Mouse (Mus musculus): Measurements from ENCODE around the gene Pcdh7. TPM values are rescaled to one million over a fixed set of nuclear protein-coding genes. Genes with fewer than 3 reads are reported as not detected.

Gene Pcdh7
- polyA plus RNA-seq, 1 experiment from 2014 or later, result 3.8 TPM

- no peak for ATAC-seq
- no peak overlapping the region for H3K9ac ChIP-seq (ENCODE audit: low read depth, low read length)
- H3K9me3 ChIP-seq (ENCODE audit: control insufficient read depth, low read length), result no peaks in the 10 kb centered on the region
- H3K36me3 ChIP-seq (ENCODE audit: control insufficient read depth, insufficient read depth, low read length), result no peaks in the 10 kb centered on the region
- H3K4me1 ChIP-seq (ENCODE audit: control insufficient read depth, insufficient read depth, low read length), result no peaks in the 10 kb centered on the region
- no peak overlapping the region for H3K27ac ChIP-seq (ENCODE audit: low read length)
- 22% methylated on average over 6 of the region's 6 CpGs for WGBS
- no peaks in the 10 kb centered on the region for H3K27me3 ChIP-seq (replicated peaks; ENCODE audit: control insufficient read depth, insufficient read depth, low read length)
- no peak overlapping the region for H3K4me2 ChIP-seq (ENCODE audit: low read depth, low read length)
- H3K4me3 ChIP-seq (ENCODE audit: low read length), result no peak overlapping the region
Observed at GRCm38 (mm10) chr5:57742924-57743323, 25.2 kb downstream of the Pcdh7 start.

GRCm38 (mm10) chr5:57743956-57744661, 26.3 kb downstream of the Pcdh7 start:
- Histone ChIP-seq H3K27ac (ENCODE audit: low read length) (no peak overlapping the region), H3K36me3 (ENCODE audit: control insufficient read depth, insufficient read depth, low read length) (no peaks in the 10 kb centered on the region), H3K27me3 (replicated peaks; ENCODE audit: control insufficient read depth, insufficient read depth, low read length) (no peaks in the 10 kb centered on the region), H3K4me1 (ENCODE audit: control insufficient read depth, insufficient read depth, low read length) (no peaks in the 10 kb centered on the region), H3K4me3 (ENCODE audit: low read length) (no peak overlapping the region), H3K9ac (ENCODE audit: low read depth, low read length) (no peak overlapping the region), H3K4me2 (ENCODE audit: low read depth, low read length) (no peak overlapping the region), H3K9me3 (ENCODE audit: control insufficient read depth, low read length) (no peaks in the 10 kb centered on the region)
- WGBS, result 81% methylated on average over 2 of the region's 2 CpGs
- ATAC-seq, result no peak

- Histone ChIP-seq H3K9ac (ENCODE audit: low read depth, low read length) (no peak overlapping the region), H3K4me3 (ENCODE audit: low read length) (no peak overlapping the region), H3K4me1 (ENCODE audit: control insufficient read depth, insufficient read depth, low read length) (no peaks in the 10 kb centered on the region), H3K36me3 (ENCODE audit: control insufficient read depth, insufficient read depth, low read length) (no peaks in the 10 kb centered on the region), H3K27me3 (replicated peaks; ENCODE audit: control insufficient read depth, insufficient read depth, low read length) (no peaks in the 10 kb centered on the region), H3K27ac (ENCODE audit: low read length) (no peak overlapping the region), H3K4me2 (ENCODE audit: low read depth, low read length) (no peak overlapping the region), H3K9me3 (ENCODE audit: control insufficient read depth, low read length) (no peaks in the 10 kb centered on the region)
- 72% methylated on average over 1 of the region's 1 CpGs for WGBS
- no peak for ATAC-seq
Observed at GRCm38 (mm10) chr5:57745879-57746278, 28.1 kb downstream of the Pcdh7 start.

GRCm38 (mm10) chr5:57750320-57750719, 32.6 kb downstream of the Pcdh7 start:
- WGBS, result 95% methylated on average over 1 of the region's 1 CpGs

GRCm38 (mm10) chr5:57755791-57756190, 38.0 kb downstream of the Pcdh7 start:
- ATAC-seq, result peak; percentile 13; the same call in 1 of the 2 replicates
- WGBS, result 6% methylated on average over 1 of the region's 1 CpGs
- H3K36me3 ChIP-seq (ENCODE audit: control insufficient read depth, insufficient read depth, low read length), result no peaks in the 10 kb centered on the region
- peaks cover 4% of the 10 kb centered on the region; the same call in 1 of the 2 replicates for H3K4me1 ChIP-seq (ENCODE audit: control insufficient read depth, insufficient read depth, low read length)
- H3K4me2 ChIP-seq (ENCODE audit: low read depth, low read length), result no peak overlapping the region
- no peak overlapping the region for H3K4me3 ChIP-seq (ENCODE audit: low read length)
- no peaks in the 10 kb centered on the region for H3K9me3 ChIP-seq (ENCODE audit: control insufficient read depth, low read length)
- H3K27ac ChIP-seq (ENCODE audit: low read length), result no peak overlapping the region
- H3K27me3 ChIP-seq (replicated peaks; ENCODE audit: control insufficient read depth, insufficient read depth, low read length), result no peaks in the 10 kb centered on the region
- no peak overlapping the region for H3K9ac ChIP-seq (ENCODE audit: low read depth, low read length)

More at GRCm38 (mm10) chr5:57750320-57750719, 32.6 kb downstream of the Pcdh7 start:
- H3K27ac ChIP-seq (ENCODE audit: low read length), result no peak overlapping the region
- H3K4me1 ChIP-seq (ENCODE audit: control insufficient read depth, insufficient read depth, low read length), result no peaks in the 10 kb centered on the region
- ATAC-seq, result no peak
- H3K36me3 ChIP-seq (ENCODE audit: control insufficient read depth, insufficient read depth, low read length), result no peaks in the 10 kb centered on the region
- H3K4me3 ChIP-seq (ENCODE audit: low read length), result no peak overlapping the region
- no peaks in the 10 kb centered on the region for H3K27me3 ChIP-seq (replicated peaks; ENCODE audit: control insufficient read depth, insufficient read depth, low read length)
- H3K4me2 ChIP-seq (ENCODE audit: low read depth, low read length), result no peak overlapping the region
- no peak overlapping the region for H3K9ac ChIP-seq (ENCODE audit: low read depth, low read length)
- H3K9me3 ChIP-seq (ENCODE audit: control insufficient read depth, low read length), result no peaks in the 10 kb centered on the region

- Histone ChIP-seq H3K27me3 (replicated peaks; ENCODE audit: control insufficient read depth, insufficient read depth, low read length) (no peaks in the 10 kb centered on the region), H3K4me3 (ENCODE audit: low read length) (no peak overlapping the region), H3K9me3 (ENCODE audit: control insufficient read depth, low read length) (no peaks in the 10 kb centered on the region), H3K36me3 (ENCODE audit: control insufficient read depth, insufficient read depth, low read length) (no peaks in the 10 kb centered on the region), H3K4me2 (ENCODE audit: low read depth, low read length) (no peak overlapping the region), H3K4me1 (ENCODE audit: control insufficient read depth, insufficient read depth, low read length) (peaks cover 4% of the 10 kb centered on the region; the same call in 1 of the 2 replicates), H3K9ac (ENCODE audit: low read depth, low read length) (no peak overlapping the region), H3K27ac (ENCODE audit: low read length) (no peak overlapping the region)
- ATAC-seq, result no peak
- 42% methylated on average over 4 of the region's 4 CpGs for WGBS
Observed at GRCm38 (mm10) chr5:57756726-57757424, 39.1 kb downstream of the Pcdh7 start.

GRCm38 (mm10) chr5:57757436-57757898, 39.7 kb downstream of the Pcdh7 start:
- H3K9ac ChIP-seq (ENCODE audit: low read depth, low read length), result no peak overlapping the region
- H3K9me3 ChIP-seq (ENCODE audit: control insufficient read depth, low read length), result no peaks in the 10 kb centered on the region
- H3K4me3 ChIP-seq (ENCODE audit: low read length), result no peak overlapping the region
- peaks cover 4% of the 10 kb centered on the region; the same call in 1 of the 2 replicates for H3K4me1 ChIP-seq (ENCODE audit: control insufficient read depth, insufficient read depth, low read length)
- no peak overlapping the region for H3K27ac ChIP-seq (ENCODE audit: low read length)
- ATAC-seq, result no peak
- no peak overlapping the region for H3K4me2 ChIP-seq (ENCODE audit: low read depth, low read length)
- WGBS, result 41% methylated on average over 4 of the region's 4 CpGs
- H3K36me3 ChIP-seq (ENCODE audit: control insufficient read depth, insufficient read depth, low read length), result no peaks in the 10 kb centered on the region
- H3K27me3 ChIP-seq (replicated peaks; ENCODE audit: control insufficient read depth, insufficient read depth, low read length), result no peaks in the 10 kb centered on the region

GRCm38 (mm10) chr5:57758968-57759367, 41.2 kb downstream of the Pcdh7 start:
- Histone ChIP-seq H3K4me2 (ENCODE audit: low read depth, low read length) (no peak overlapping the region), H3K27me3 (replicated peaks; ENCODE audit: control insufficient read depth, insufficient read depth, low read length) (no peaks in the 10 kb centered on the region), H3K9me3 (ENCODE audit: control insufficient read depth, low read length) (no peaks in the 10 kb centered on the region), H3K4me3 (ENCODE audit: low read length) (no peak overlapping the region), H3K9ac (ENCODE audit: low read depth, low read length) (no peak overlapping the region), H3K27ac (ENCODE audit: low read length) (no peak overlapping the region), H3K36me3 (ENCODE audit: control insufficient read depth, insufficient read depth, low read length) (no peaks in the 10 kb centered on the region), H3K4me1 (ENCODE audit: control insufficient read depth, insufficient read depth, low read length) (peaks cover 4% of the 10 kb centered on the region; the same call in 1 of the 2 replicates)
- ATAC-seq, result no peak

GRCm38 (mm10) chr5:57760069-57761063, 42.6 kb downstream of the Pcdh7 start:
- Histone ChIP-seq H3K4me3 (ENCODE audit: low read length) (no peak overlapping the region), H3K27me3 (replicated peaks; ENCODE audit: control insufficient read depth, insufficient read depth, low read length) (no peaks in the 10 kb centered on the region), H3K9me3 (ENCODE audit: control insufficient read depth, low read length) (no peaks in the 10 kb centered on the region), H3K9ac (ENCODE audit: low read depth, low read length) (no peak overlapping the region), H3K4me2 (ENCODE audit: low read depth, low read length) (no peak overlapping the region), H3K4me1 (ENCODE audit: control insufficient read depth, insufficient read depth, low read length) (peaks cover 4% of the 10 kb centered on the region; the same call in 1 of the 2 replicates), H3K36me3 (ENCODE audit: control insufficient read depth, insufficient read depth, low read length) (no peaks in the 10 kb centered on the region), H3K27ac (ENCODE audit: low read length) (no peak overlapping the region)
- ATAC-seq, result no peak
- WGBS, result 41% methylated on average over 6 of the region's 6 CpGs
